Comparison of ENCODE assay signal across 9 mouse cellular contexts in the genomic region with DNA sequence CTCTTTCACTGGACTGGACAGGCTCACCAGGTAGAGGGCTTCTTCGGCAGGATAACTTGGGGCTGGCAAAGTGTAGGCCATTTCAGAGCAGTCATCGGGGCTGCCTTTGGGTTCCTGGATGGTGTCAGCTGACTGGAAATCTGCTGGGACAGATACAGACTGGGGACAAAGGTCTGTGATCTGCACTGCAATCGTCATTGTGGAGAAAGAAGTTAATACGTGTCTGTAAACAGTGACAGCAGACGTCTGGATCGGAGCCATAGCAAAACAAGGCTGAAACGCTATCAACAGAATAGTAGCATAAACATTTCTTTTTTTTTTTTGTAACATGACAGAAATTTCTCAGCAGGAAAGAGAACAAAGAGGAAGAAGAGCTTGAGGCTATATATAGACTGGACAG.
A peak's percentile ranks its signal among the peaks of the same experiment; 100 is the strongest.
DNase-seq lines count a peak whose midpoint lies in the region; ATAC-seq lines count a peak whose summit lies in the region.
"Had no signal": no experiment of that assay in that cellular context is flagged by ENCODE, and none has a peak within 500 bp of the region (broad histone marks: within the 10 kb centered on the region; RNA-seq: fewer than 3 reads in every experiment).

No protein-coding gene starts in this region.

- no peaks in the 10 kb centered on the region for H3K27me3 ChIP-seq in embryonic facial prominence, embryonic 12.5 days
- no peaks in the 10 kb centered on the region for H3K27me3 ChIP-seq in heart, embryonic 15.5 days
- H3K27me3 ChIP-seq in hindbrain, embryonic 16.5 days (replicated peaks; ENCODE audit: control insufficient read depth, insufficient read depth, low read length) = 0 out of 2 replicates have a peak, but pooled peaks cover 2% of the 10 kb centered on the region
- H3K27me3 ChIP-seq: midbrain, embryonic 12.5 days had no signal

- no peaks in the 10 kb centered on the region for H3K36me3 ChIP-seq in embryonic facial prominence, embryonic 12.5 days
- no peaks in the 10 kb centered on the region for H3K36me3 ChIP-seq in heart, embryonic 15.5 days
- no peaks in the 10 kb centered on the region for H3K36me3 ChIP-seq in hindbrain, embryonic 16.5 days (ENCODE audit: control insufficient read depth, insufficient read depth, low read length)
- H3K36me3 ChIP-seq: midbrain, embryonic 12.5 days had no signal

- H3K4me3 ChIP-seq in embryonic facial prominence, embryonic 12.5 days = no peak overlapping the region
- no peak overlapping the region for H3K4me3 ChIP-seq in heart, embryonic 15.5 days
- no peak overlapping the region for H3K4me3 ChIP-seq in hindbrain, embryonic 16.5 days (ENCODE audit: low read length)
- H3K4me3 ChIP-seq: midbrain, embryonic 12.5 days had no signal

- H3K4me1 ChIP-seq in embryonic facial prominence, embryonic 12.5 days = peaks cover 19% of the 10 kb centered on the region
- H3K4me1 ChIP-seq in heart, embryonic 15.5 days (replicated peaks) = peaks cover 20% of the 10 kb centered on the region
- no peaks in the 10 kb centered on the region for H3K4me1 ChIP-seq in hindbrain, embryonic 16.5 days (ENCODE audit: control insufficient read depth, insufficient read depth, low read depth, low read length)
- H3K4me1 ChIP-seq: midbrain, embryonic 12.5 days had no signal

- no peak overlapping the region for H3K9ac ChIP-seq in embryonic facial prominence, embryonic 12.5 days
- no peak overlapping the region for H3K9ac ChIP-seq in heart, embryonic 15.5 days
- H3K9ac ChIP-seq in hindbrain, embryonic 16.5 days (ENCODE audit: low read depth, low read length) = no peak overlapping the region
- H3K9ac ChIP-seq: midbrain, embryonic 12.5 days had no signal

- DNase-seq in large intestine, adult 2 months (ENCODE audit: low read depth, low spot score) = peak; percentile 50
- peak; percentile 82 for DNase-seq in lung, postnatal 25 days (ENCODE audit: low spot score)
- no peak for DNase-seq in right cerebral cortex, postnatal 25 days
- DNase-seq in gastrocnemius, adult 18-20 months (ENCODE audit: low spot score) = no peak
- DNase-seq: thymus, adult 18-20 months had no signal

- H3K9me3 ChIP-seq in embryonic facial prominence, embryonic 12.5 days = no peaks in the 10 kb centered on the region
- no peaks in the 10 kb centered on the region for H3K9me3 ChIP-seq in heart, embryonic 15.5 days (replicated peaks)
- no peaks in the 10 kb centered on the region for H3K9me3 ChIP-seq in hindbrain, embryonic 16.5 days (ENCODE audit: control insufficient read depth, low read length)
- H3K9me3 ChIP-seq: midbrain, embryonic 12.5 days had no signal

- H3K27ac ChIP-seq in embryonic facial prominence, embryonic 12.5 days = peak overlapping the region; percentile 60; the same call in 1 of the 2 replicates
- peak overlapping the region; percentile 51; the same call in 1 of the 2 replicates for H3K27ac ChIP-seq in heart, embryonic 15.5 days
- H3K27ac ChIP-seq in hindbrain, embryonic 16.5 days (ENCODE audit: low read depth, low read length) = no peak overlapping the region
- H3K27ac ChIP-seq: midbrain, embryonic 12.5 days had no signal

- no peak for ATAC-seq in embryonic facial prominence, embryonic 12.5 days (ENCODE audit: insufficient number of reproducible peaks, insufficient read depth, low FRiP score, low TSS enrichment)
- ATAC-seq in heart, embryonic 15.5 days (replicated peaks; ENCODE audit: insufficient number of reproducible peaks, insufficient read depth, low FRiP score, low read depth) = 0 out of 2 replicates have a peak, but pooled peaks have one; percentile 35
- ATAC-seq in hindbrain, embryonic 16.5 days = no peak

- H3K4me2 ChIP-seq in embryonic facial prominence, embryonic 12.5 days (replicated peaks) = no peak overlapping the region
- 0 out of 2 replicates have a peak overlapping the region, but pooled peaks have one; percentile 10 for H3K4me2 ChIP-seq in heart, embryonic 15.5 days
- no peak overlapping the region for H3K4me2 ChIP-seq in hindbrain, embryonic 16.5 days (ENCODE audit: low read length)
- H3K4me2 ChIP-seq: midbrain, embryonic 12.5 days had no signal

- 47% methylated on average over 7 of the region's 7 CpGs for WGBS in embryonic facial prominence, embryonic 12.5 days
- 15% methylated on average over 7 of the region's 7 CpGs for WGBS in heart, embryonic 15.5 days
- 7% methylated on average over 7 of the region's 7 CpGs for WGBS in large intestine, adult 2 months
- 68% methylated on average over 7 of the region's 7 CpGs for whole genome bisulfite sequencing in hindbrain, embryonic 16.5 days

Comparison
In these comparisons a context has a peak if more than half of its experiments do, and no peak if none do; other contexts are left out.
1. DNase-seq: peak in large intestine, adult 2 months (single experiment) and lung, postnatal 25 days (single experiment); none in right cerebral cortex, postnatal 25 days (single experiment) and gastrocnemius, adult 18-20 months (single experiment).